Mouse (Mus musculus) ovary, postnatal 14 days (tissue): ENCODE data around the gene Cdt1.

Source experiments
- DNase-seq: peaks from one replicate; pipeline ENCODE4 v3.0.0; 2022; ENCODE audit warnings: low spot score

The Cdt1 gene

DNA sequence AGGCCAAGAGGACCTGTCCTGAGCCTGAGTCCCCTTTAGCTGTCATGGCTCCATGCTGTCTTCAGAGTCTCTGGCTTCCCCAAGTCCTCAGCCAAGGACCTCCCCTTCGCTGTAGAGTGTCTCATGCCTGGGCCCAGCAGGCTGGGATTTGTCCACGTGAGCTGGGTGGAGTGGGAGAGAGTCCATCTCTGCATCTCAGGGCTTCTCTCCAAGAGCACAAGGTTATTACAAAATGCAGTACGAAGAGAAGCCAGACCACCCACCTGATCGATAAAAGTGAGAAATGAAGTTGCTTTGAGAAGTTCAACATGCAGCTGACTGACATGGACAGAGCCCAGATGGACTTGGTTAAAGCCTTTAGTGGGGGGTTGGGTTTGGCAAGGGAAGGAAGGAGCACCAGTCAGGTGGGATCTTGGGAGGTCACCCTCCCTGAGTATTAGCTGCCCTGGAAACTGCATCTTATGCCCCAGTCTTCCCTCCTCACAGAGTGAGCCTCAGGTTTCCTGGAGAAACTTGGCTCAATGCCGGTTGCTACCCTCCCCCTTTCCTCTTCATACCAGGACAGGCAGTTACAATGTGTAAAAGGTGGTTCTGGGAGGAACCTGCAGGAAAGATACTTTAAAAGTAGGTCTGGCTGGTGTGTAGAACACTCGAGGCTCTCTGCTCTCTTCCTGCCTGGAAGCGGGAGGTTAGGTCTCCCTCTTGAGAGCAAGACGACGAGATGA lies 48.5 kb downstream of the Cdt1 start:
- DNase-seq, result no peak

DNA sequence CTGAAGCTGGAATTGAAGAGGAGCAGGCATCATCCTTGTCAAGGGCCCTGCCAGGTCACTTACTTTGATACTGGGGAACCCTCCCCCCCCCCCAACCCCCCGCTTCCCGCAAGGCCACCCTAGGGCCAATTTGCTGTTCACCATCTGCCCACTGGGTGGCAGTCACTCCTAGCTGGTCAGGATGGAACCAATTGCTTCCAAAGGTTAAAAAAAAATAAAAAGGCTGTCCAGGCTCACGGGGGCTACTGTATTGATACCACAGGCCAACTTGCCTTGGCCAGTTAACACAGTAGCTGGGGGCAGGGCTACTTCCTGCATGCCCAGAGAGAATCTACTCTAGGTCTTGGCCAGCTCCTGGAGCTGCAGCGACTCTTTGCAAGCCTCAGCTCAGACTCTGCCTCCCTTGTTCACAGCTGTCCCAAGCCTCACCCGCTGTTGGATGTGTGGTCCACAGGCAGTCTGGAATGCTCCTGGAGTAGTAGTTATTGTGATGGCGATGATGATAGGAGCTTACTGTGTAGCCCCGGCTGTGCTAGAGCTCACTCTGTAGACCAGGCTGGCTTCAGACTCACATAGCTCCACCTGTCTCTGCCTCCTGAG lies 50.2 kb downstream of the Cdt1 start:
- DNase-seq, result peak; percentile 82

GRCm38 (mm10) chr8:122618660-122619378 lies 51.0 kb downstream of the Cdt1 start:
- DNase-seq, result no peak

DNA sequence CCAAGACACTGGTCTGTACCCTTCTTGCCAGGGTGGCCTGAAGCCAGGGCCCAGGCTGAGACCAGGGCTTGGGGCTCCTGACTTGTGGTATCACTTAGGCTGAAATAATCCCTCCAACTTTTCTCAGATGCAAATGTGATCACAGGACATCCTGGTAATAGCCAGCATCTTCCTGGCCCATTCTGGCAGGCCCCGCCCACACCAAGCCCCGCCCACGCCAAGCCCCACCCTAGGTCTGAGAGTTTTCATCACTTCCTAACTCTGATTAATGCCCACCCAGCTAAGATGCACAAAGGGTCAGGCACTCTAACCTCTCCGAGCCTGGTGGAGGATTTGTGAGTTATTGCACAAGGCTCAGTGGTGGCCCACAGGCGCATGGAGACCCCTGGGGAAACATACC lies 52.6 kb downstream of the Cdt1 start:
- DNase-seq, result no peak

DNA sequence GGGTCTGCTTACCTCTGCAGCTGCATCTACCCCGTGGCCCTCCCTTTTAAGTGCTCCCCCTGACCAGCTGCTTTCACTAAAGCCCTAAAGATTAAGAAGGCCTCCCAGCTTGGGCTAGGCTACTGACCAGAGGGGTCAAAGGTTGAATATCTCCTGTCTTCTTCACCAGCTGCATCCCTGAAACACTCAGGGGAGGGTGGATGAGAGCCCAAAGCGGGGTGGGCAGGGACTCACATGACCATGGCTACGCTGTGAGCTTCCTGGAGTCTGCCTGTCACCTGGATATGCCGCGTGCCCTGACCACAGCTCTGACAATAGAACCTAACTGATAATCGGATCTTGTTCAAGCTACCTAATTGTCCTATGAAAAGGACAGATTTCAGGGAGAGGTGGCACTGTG lies 54.9 kb downstream of the Cdt1 start, which contains the start of gene Pabpn1l:
Gene Pabpn1l, minus strand, starts transcription at position 13 of the 400 bp plus-strand sequence.
- DNase-seq, result no peak
